Mouse (Mus musculus) 3T3-L1 (cell line): ENCODE data around the gene Ttc7b.

ENCODE experiments used
- DNase-seq: peaks from one replicate; pipeline ENCODE4 v3.0.0-alpha.2; 2015; ENCODE audit warnings: low read depth, low spot score

Ttc7b gene

DNA sequence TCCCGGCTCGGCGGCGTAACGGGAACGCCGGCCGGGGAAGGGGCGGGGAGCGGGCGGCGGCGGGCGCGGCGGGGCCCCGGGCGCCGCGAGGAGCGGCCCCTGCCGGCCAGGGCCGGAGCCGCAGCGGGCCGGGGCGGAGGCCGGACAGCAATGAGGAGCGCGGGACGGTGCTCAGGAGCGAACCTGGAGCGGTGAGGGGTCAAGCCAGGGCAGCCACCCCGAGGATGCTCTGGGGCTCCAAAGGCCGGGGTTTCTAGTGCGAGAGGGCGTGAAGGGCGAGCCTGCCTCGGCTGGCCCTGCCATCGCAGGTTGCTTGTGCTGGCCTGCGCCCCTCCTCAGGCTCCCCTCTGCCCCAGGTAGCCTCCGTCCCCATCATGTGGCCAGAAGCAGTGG lies at the start of gene Ttc7b:
Gene Ttc7b (minus strand): TSS at position 33 of the 393 bp plus-strand sequence.
- peak; percentile 38 for DNase-seq

- DNase-seq: no peak
Measured at GRCm38 (mm10) chr12:100568831-100569230, 48.2 kb upstream of the Ttc7b start.

GRCm38 (mm10) chr12:100568105-100568504 lies 47.5 kb upstream of the Ttc7b start:
- no peak for DNase-seq

GRCm38 (mm10) chr12:100567627-100568026 lies 47.0 kb upstream of the Ttc7b start:
- no peak for DNase-seq

- no peak for DNase-seq
Measured at GRCm38 (mm10) chr12:100553675-100554074, 33.0 kb upstream of the Ttc7b start.

DNA sequence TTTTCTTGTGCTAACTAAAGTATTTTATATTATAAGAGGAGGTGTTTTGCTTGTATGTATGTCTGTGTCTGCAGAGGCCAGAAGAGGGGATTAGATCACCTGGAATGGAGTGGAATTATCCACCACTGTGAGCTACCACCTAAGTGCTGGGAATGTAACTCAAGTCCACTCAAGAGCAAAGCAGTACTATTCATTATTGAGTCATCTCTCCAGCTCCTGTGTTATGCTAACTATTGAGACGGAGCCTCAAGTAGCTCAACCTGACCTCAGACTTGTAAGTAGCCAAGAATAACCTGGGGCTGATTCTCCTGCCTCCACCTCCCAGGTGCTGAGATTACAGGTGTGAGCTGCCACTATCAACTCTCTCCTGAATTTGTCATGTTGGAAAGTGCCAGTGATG lies 31.3 kb upstream of the Ttc7b start:
- DNase-seq: no peak

DNA sequence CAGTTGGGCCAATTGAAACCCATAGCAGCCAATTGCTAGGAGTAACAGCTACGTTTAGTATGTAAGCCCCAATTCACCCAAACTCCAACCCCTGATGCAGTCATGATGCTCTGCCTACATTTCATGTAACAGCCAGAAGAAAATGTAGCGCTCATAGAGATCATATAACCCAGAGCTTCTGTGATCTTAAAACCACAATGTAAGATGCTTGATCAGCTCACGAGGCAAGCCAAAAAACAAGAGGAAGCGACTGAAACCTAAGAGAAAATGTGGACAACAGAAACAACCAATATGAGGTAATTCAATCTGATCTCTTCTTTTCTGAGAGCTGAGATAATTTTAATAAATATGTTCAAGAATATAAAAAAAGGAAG lies 23.6 kb upstream of the Ttc7b start:
- no peak for DNase-seq

DNA sequence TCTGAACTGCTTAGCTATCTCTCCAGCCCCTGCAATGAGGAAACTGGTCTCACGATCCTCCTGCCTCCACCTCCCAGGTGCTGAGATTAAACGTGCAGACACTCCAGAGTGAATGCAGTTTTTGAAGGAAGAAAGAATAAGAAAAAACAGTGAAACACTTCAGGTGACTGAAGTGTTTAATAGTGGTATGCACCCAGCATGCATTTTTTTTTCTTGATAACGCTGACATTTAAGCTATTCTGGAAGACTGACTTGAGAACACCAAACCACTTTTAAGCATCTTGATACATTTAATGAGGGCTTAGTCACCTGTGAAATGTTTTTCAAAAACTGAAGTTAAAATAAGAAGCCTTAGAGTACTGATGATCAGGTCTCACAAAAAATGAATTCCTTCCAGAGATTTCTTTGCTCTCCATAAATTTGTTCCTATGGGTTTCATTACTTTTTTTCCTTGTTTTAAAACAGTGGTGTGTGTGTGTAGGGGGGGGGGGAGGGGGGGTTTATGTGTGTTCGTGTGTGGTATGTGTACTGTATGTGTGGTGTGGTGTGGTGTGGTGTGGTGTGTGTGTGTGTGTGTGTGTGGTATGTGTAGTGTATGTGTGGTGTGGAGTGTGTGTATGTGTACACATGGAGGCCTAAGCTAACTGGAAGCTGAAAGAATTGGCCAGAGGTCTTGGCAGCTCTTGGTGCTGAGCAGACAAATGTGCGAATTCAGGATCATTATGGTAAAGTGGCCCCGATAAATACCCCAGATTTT lies 23.0 kb upstream of the Ttc7b start:
- no peak for DNase-seq

DNA sequence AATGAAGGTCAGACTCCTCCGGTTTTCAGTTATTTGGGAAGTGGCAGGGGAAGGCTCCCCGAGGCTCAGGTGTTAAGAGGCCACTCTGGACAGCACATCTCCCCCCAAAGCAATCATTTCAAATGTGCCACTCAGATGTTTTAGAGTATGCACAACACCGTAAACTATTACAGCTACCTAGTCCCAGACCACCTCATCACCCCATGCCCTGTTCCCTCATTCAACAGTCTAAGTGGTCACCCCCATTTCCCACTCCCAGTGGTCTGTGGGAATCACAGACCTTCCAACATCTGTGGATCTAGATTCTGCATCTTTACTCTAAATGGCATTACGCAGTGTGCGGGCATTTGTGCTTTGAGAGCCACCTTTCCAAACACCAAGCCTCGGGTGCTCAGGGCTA lies 21.9 kb upstream of the Ttc7b start:
- DNase-seq: no peak

DNA sequence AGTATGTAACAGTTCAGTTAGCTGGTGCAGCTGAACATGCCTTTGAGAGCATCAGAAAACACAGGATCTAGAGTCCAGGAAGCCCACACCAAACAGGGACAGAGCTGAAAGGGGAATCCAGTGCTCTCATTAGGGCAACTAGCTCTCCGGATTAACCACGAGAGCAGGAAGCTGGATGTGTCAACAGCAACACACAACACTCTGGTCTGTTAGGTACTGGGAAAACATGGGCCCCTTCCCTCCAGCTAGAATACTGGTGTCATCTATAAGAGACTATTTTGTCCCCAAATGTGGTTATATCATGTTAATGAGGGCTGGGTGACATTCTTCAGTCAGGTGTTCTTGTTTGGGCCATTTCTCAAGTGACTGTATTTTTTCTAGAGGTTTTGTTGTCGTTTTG lies 21.4 kb upstream of the Ttc7b start:
- DNase-seq: no peak

- no peak for DNase-seq
Measured at GRCm38 (mm10) chr12:100539158-100539714, 18.6 kb upstream of the Ttc7b start.

DNA sequence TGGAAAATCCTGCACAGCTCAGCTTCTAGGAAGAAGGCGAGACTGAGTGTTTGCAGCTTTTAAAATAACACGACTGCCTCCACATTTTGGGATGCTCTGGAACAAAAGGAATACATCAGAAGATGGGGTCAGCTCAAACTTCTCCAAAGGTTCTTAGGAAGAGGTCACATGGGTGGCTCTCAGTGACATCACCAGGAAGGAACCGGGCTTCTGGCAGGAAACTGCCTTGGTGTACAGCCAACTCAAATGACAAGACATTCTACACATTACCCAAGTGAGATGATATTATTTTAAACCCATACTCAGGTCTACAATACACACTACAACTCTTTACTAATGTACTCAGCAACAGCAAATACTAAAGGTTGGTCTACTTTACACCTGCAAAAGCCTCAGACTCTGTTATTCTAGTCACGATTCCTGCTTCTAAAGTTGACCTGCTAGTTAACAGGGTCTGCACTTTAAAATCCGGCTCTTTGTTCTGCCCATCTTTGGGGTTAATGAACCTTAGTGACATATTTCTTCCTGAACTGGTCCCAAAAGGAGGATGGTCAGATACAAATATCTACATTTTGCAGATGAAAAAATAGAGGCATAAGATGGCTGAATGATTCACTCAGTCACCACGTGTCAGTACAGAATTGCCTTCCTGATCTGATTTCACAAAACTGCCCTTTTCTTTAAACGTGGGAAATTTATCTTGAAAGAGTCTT lies 18.0 kb upstream of the Ttc7b start:
- DNase-seq: peak; percentile 50

DNA sequence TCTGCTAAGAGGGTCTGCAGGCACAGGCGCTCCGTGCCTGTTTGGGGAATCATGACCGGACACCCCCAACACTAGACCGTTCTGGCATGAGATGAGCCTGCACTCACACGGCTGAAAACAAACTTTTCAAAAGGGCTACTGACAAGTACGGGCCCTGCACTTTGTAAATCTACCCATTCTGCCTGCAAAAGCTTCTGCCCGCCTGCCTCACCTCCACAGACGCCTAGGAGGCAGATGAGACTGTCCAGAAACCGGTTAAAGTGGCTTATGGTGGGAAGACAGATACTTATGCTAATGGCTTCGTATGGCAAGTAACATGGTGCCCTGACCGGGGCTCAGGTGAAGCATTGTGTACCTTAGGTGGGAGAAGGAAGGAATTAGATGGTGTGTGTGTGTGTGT lies 16.5 kb upstream of the Ttc7b start:
- DNase-seq: no peak

GRCm38 (mm10) chr12:100535028-100535427 lies 14.4 kb upstream of the Ttc7b start:
- DNase-seq: no peak

DNA sequence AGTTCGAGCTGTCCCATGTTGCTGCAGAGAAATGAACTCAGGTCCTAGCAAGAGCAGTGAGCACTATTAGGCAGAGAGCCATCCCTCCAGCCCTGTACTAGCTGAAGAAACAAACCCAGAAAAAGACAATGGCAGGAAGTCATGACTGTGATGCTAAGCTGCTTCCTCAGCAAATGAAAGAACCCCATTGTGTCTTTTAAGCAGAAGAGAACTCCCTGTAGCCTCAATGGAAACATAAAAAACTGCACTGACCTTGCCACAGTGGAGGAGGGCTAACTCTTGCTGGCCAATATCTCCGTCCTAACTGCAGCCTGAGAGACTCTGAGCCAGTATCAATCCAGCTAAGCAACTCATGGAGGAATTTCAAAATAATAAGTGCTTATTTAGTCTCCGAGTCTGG lies 13.4 kb upstream of the Ttc7b start:
- no peak for DNase-seq

GRCm38 (mm10) chr12:100533209-100533608 lies 12.6 kb upstream of the Ttc7b start:
- DNase-seq: no peak

- no peak for DNase-seq
Measured at GRCm38 (mm10) chr12:100531740-100532139, 11.1 kb upstream of the Ttc7b start.

GRCm38 (mm10) chr12:100530871-100531270 lies 10.2 kb upstream of the Ttc7b start:
- no peak for DNase-seq

DNA sequence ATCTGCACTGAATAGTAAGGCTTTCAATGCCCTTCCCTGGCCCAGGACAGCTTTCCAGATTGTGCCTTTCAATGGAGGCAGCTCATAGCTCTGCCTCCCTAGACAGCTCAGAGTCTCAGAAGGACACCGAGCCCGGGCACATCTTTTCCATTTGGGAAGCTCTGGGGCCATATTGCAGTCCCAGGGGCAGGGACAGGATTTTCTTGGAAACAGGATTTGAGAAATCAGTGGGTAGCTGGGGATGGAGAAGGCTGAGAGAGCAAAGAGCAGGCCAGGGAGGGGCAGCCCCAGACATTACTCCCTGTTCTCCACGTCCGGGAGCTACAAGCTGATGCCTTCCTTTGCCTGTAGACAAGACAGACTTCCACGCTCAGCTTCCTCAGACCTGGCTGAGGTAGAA lies 9.0 kb upstream of the Ttc7b start:
- no peak for DNase-seq

DNA sequence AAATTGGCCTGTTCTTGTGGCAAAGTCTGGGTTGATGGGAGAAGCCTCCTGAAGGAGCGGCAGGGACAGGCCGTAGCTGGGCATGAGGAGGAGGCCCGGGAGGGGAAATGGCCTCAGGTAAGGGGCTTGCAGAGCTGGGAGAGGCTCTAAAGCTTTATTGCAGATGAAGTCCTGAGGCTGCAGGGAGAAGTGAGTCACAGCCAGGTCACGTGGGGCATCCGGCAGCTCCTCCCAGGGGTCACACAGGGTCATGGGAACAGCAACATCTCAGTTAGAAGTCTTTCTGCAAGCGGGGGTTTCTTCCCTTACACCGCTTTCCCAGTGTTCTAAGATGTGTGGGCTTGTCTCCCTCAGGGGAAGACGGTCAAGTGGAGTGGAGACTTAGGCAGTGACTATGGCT lies 8.5 kb upstream of the Ttc7b start:
- DNase-seq: peak; percentile 77

DNA sequence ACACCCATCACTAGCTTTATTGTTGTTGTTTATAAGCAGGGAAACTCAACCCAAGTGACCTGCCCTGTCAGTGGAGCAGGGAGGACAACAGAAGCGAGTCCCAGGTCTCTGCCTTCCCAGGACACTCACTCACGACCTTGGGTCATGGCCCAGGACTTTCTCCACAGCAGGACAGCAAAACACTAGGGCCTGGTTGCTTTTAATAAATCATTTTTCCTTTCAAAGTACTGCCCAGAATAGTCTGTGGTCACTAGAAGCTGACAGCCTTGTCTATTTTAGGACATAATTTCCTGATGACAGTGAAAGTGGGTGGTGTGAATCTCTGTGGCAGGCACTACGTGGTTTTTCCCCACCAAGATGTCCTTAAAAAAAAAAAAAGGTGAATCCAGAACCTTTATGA lies 7.6 kb upstream of the Ttc7b start:
- peak; percentile 20 for DNase-seq

DNA sequence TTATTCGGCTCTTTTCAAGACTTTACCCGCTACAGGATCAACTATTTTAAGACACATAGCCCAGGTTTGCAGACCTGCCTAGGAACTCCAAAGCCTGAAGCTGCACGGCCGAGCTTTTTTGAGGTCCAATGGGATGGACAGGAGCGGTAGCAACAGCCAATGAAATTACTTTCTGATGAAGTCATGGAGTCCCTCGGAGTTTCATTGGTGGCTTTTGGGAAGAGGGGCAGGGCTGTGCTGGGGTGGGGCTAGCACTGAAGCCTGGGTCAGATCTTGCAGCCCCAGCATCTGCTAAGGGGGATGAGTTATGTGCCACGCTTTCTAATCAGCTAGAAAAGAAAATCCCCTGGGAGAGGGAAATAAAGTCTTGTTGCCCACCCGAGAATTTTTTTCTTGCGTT lies 7.1 kb upstream of the Ttc7b start:
- peak; percentile 41 for DNase-seq

DNA sequence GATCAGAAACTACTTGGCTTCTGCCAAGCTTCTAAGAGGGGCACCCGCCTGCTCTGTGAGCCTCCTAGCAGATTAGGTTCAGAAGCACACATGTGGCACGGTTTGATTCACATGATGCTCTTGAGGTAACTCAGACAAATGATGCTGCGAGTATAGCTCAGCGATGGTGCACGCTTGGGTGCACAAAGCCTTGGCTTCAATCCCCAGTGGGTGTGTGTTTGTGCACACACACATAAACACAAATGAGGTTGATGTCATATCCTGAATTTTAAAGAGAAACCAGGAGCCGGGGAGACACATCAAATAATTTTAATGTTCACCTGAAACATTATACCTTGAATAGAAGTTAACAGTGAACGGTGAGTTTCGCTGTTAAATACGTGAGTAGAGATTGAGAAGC lies 6.6 kb upstream of the Ttc7b start:
- no peak for DNase-seq
